Mouse (Mus musculus): ENCODE data around the gene Rad51.

DNA sequence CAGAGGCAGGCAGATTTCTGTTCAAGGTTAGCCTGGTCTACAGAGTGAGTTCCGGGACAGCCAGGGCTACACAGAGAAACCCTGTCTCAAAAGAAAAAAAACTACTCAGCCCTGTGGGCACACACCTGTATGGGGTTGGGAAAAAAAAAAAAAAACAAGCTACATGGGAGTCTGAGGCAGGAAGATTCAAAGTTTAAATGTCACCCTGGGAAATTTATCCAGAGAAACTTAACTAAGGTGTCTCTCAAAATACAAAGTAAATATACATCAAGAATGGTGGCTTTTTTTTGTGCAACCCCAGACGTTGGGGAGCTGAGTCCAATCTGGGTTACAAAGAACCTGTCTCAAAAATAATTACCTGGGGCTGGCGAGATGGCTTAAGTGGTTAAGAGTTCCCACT lies 1.5 kb upstream of the Rad51 start:
- no peak for TF ChIP-seq POLR2A (IDR thresholded peaks at IDR 0.05; ENCODE audit: low read depth, low read length)
- no peak for TF ChIP-seq CTCF (IDR thresholded peaks at IDR 0.05; ENCODE audit: extremely low read depth, insufficient read depth, insufficient read length, insufficient replicate concordance)
